Mouse (Mus musculus) bone marrow macrophage, adult 2 months (primary cell): ENCODE results near the gene Ctnnbip1. TPM values are rescaled to one million over a fixed set of nuclear protein-coding genes. Genes with fewer than 3 reads are reported as not detected.

Experiments
- H3K27ac ChIP-seq: 2 replicates; pipeline ENCODE4 v1.5.1; 2012; ENCODE audit warnings: low read depth, low read length; ENCODE audit not compliant: insufficient read depth
- H3K4me1 ChIP-seq: 2 replicates; pipeline ENCODE4 v1.6.1; 2012; ENCODE audit warnings: low read length; ENCODE audit not compliant: control insufficient read depth, insufficient read depth
- H3K4me3 ChIP-seq: 2 replicates; pipeline ENCODE4 v1.5.1; 2012; ENCODE audit warnings: mild to moderate bottlenecking, low read length, moderate library complexity; ENCODE audit not compliant: insufficient read depth
- CTCF ChIP-seq: IDR thresholded peaks from 2 replicates; pipeline ENCODE4 v1.5.1; 2012; ENCODE audit warnings: low read depth, mild to moderate bottlenecking, low read length, moderate library complexity
- POLR2A ChIP-seq: IDR thresholded peaks from 2 replicates; pipeline ENCODE4 v1.6.1; 2012; ENCODE audit warnings: mild to moderate bottlenecking, low read depth, low read length, borderline replicate concordance
- polyA plus RNA-seq: library from polyadenylated mRNA; stranded (reverse); fragments of >200 nt; gene quantifications from 2 replicates; pipeline ENCODE4 v1.2.4, GENCODE M21; 2012; ENCODE audit not compliant: missing spikeins, insufficient read depth, insufficient read length

The Ctnnbip1 gene
- polyA plus RNA-seq, 1 experiment, result 16.2 TPM

DNA sequence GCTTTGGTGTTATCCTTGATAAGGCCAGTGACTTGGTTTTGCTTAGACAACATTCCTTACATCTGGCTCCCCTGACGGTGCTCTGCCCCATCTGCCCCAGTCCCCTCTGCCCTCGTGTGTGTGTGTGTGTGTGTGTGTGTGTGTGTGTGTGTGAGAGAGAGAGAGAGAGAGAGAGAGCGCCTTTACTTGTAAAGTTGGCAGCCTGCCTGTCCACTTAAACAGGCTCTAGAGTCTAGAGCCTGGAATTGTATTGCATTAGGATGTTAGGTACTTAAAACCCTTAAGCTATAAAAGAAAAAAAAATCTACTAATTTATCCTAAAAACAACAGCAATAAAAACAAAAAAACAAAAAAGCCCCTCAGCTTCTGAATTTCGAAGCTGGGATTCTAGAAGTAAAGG is 83.4 kb downstream of the Ctnnbip1 start:
- no peak for TF ChIP-seq CTCF
- no peak for TF ChIP-seq POLR2A
- Histone ChIP-seq H3K4me3 (no peak overlapping the region), H3K4me1 (peaks cover 3% of the 10 kb centered on the region; the same call in 1 of the 2 replicates), H3K27ac (no peak overlapping the region)

DNA sequence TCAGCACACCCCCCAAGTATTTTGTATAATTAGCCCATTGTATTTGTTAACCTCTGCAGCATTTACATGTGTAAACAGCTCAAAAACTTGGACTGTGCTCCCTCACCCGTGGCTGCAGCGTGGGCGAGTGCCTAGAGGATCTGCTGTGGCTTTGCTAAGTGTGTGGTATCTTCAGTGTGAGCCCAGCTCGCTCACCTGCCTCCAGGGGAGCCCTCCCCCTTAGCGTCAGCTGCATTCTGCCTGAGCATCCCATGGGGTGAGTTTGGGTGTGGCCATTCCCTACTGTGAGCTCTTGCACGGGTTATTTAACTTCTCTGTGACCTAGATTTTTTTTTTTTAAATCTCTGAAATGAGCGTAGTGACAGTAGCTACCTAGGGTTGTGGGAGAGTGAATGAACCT is 84.2 kb downstream of the Ctnnbip1 start:
- H3K4me3 ChIP-seq, result no peak overlapping the region
- peaks cover 3% of the 10 kb centered on the region; the same call in 1 of the 2 replicates for H3K4me1 ChIP-seq
- no peak for TF ChIP-seq POLR2A
- TF ChIP-seq CTCF, result no peak
- H3K27ac ChIP-seq, result no peak overlapping the region

DNA sequence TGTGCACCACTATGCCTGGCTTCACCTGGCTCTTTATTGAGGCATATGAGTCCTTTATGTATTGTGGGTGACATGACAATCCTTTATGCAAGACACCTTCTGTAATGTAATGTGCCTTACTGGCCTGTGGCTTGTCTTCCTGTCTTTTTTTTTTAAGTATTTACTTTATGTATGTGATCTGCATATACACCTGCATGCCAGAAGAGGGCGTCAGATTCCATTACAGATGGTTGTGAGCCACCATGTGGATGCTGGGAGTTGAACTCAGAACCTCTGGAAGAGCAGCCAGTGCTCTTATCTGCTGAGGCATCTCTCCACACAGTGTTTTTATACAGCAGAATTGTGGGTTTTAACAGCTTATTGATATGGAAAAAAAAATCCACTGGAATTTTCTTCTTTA is 85.8 kb downstream of the Ctnnbip1 start:
- TF ChIP-seq POLR2A (no peak), CTCF (no peak)
- Histone ChIP-seq H3K4me3 (no peak overlapping the region), H3K27ac (no peak overlapping the region), H3K4me1 (peaks cover 1% of the 10 kb centered on the region; the same call in 1 of the 2 replicates)

DNA sequence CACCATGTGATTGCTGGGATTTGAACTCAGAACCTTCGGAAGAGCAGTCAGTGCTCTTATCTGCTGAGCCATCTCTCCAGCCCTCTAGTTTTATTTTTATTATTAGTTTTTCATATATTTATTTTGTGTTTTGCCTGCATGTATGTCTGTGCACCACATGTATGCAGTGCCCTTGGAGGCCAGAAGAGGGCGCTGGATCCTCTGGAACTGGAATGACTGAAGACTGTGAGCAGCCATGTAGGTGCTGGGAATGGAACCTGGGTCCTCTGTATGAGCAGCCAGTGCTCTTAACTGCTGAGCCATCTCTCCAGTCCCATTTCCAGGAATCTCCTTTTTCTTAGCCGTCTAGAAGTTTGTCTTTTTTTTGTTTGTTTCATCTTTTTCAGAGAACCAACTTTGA is 86.5 kb downstream of the Ctnnbip1 start:
- H3K4me1 ChIP-seq, result no peaks in the 10 kb centered on the region
- H3K27ac ChIP-seq, result no peak overlapping the region
- TF ChIP-seq CTCF, result 0 out of 2 replicates have a peak, but pooled peaks have one; percentile 16
- TF ChIP-seq POLR2A, result no peak
- no peak overlapping the region for H3K4me3 ChIP-seq

DNA sequence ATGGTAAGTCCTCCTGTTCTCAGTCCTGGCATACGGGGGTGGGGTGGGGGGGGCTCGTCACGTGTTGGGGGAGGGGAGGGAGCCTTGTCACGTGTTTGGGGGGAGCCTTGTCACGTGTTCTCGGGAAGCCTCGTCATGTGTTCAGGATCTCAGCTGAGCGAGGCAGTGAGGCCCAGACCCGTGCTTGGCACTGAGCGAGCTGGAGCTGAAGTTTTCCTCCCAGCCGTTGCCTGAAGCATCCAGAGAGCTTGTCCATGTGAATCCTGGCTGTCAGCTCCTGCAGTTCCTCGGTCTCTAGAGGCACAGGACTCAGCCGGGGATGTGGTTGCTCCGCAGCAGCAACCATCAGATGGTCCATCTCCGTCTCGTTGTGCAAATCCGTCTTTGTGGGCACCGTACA is 88.0 kb downstream of the Ctnnbip1 start:
- TF ChIP-seq CTCF, result no peak
- Histone ChIP-seq H3K4me3 (no peak overlapping the region), H3K4me1 (no peaks in the 10 kb centered on the region), H3K27ac (no peak overlapping the region)

DNA sequence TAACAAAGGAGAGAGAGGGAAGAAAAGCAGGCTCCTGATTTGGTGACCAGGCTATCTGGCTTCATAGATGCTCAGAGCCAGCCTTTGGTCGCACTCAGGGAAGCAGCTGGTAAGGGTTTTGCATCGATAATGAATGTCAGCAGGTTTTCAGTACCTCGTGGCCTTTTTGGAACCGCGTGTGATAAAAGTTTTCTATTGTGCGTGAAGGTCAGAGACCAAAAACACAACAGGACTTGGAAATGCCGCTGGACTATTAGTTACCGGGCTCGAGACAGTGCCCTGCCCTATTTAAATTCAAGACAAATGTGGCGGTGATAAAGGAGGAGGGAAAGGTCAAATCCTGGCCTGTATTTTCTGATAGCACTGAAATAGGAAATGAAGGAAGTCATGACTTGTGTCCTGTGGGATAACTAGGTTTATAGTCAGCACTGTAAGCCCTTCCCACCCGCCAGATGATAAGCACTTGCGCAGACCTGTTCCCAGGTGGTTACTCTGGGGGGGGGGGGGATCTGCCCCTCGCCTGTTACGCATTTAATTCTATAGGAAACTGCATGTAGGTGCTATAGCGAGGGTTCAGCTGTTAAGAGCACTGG is 88.8 kb downstream of the Ctnnbip1 start:
- no peak overlapping the region for H3K27ac ChIP-seq
- no peak overlapping the region for H3K4me3 ChIP-seq
- no peak for TF ChIP-seq CTCF
- TF ChIP-seq POLR2A, result no peak
- H3K4me1 ChIP-seq, result no peaks in the 10 kb centered on the region

DNA sequence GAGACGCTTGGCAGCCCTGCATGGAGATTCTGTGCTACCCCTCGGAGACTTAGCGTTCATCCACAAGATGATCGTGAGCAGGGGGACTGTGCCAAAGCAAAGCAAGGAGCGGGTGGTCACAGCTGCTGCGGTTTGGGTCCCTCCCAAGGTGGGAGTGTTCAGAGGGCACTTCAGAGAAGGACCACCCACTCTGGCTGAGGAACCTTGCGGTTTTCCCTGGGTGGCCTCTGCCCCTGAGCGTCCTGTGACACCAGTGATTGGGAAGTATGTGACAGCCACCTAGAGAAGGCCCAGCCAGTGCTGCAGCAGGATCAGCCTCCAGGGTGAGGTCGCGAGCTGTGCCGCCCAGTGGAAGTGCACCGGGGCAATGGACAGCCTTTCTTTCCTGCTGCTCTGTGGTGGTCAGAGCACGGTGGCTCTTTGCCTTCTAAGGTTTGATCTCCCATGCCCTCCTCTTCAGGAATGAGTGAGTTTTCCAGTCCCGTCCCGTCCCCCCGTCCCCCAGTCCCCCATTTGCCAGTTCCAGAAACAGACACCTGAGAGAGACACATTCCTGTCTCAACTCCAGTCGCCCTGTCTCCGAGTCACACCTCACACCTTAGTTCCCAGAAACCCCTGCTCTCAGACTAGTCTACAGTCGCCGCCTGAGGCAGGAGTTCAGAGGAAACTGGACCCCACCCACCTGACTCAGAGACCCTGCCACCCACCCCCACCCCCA is 89.7 kb downstream of the Ctnnbip1 start:
- no peak for TF ChIP-seq CTCF
- no peak for TF ChIP-seq POLR2A
- Histone ChIP-seq H3K4me1 (no peaks in the 10 kb centered on the region), H3K27ac (no peak overlapping the region), H3K4me3 (no peak overlapping the region)

DNA sequence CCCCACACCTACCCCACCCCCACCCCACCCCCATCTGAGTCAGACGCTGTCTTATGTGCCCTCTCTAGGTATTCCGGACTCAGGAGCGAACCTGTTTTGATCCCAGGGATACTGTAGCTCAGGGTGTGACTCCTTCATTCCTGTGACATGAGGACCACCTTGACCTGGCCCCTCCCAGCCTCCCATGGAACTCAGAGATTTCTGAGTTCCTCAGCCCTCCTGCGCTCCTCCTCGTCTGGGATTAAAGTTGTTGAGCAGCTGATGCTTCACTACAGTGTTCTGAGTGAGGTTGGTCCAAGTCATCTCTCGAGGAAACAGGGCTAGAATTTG is 90.2 kb downstream of the Ctnnbip1 start:
- TF ChIP-seq POLR2A (no peak), CTCF (no peak)
- Histone ChIP-seq H3K27ac (no peak overlapping the region), H3K4me1 (no peaks in the 10 kb centered on the region), H3K4me3 (no peak overlapping the region)

DNA sequence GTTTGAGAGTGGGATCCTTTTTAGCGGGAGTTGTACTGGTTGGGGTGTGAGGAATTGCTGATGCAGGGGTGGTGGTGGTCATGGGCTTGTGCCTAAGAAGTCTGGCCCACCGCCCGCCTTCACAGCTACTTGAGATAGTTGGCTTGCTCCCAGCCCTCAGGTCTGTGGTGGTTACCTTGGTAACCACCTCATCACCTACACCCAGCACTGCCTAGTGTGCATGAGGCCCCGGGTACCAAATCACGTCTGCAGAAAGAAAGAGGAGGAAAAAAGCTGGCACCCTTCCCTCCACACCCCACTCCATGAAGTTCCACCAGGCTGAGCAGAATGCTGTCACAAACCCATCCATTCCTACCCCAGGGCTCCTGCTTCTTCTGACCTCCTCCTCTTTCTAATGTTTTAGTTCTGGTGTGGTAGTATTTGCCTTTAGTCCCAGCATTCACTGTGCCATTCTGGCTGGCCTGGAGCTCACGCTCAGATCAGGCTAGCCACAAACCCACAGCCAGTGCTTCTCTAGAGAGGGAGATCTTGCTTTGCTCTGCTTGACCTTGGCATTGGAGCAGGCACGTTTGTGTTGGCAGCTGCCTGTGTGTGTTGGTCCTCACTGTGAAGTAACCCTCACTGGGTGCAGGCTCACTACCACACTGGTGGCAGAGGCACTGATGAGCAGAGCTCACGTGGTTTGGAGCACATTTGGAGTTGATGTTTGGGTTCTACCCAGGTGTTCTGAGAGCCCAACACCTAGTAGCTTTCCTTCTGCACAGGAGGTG is 91.4 kb downstream of the Ctnnbip1 start:
- Histone ChIP-seq H3K4me3 (no peak overlapping the region), H3K27ac (no peak overlapping the region), H3K4me1 (no peaks in the 10 kb centered on the region)
- TF ChIP-seq POLR2A, result no peak
- TF ChIP-seq CTCF, result no peak
